Mouse (Mus musculus) heart, adult 2 months (tissue): ENCODE measurements around the gene Maml1.

ENCODE experiments used
- CTCF ChIP-seq: fragments of 200-600 bp; IDR thresholded peaks from 2 replicates; pipeline ENCODE4 v1.8.1; 2022; ENCODE audit warnings: antibody characterized with exemption, mild to moderate bottlenecking, moderate library complexity
- EP300 ChIP-seq: fragments of 200-500 bp; IDR thresholded peaks from 2 replicates; pipeline ENCODE4 v1.6.1; 2011; ENCODE audit warnings: low read depth, low read length, control low read depth; ENCODE audit not compliant: insufficient read depth

DNA sequence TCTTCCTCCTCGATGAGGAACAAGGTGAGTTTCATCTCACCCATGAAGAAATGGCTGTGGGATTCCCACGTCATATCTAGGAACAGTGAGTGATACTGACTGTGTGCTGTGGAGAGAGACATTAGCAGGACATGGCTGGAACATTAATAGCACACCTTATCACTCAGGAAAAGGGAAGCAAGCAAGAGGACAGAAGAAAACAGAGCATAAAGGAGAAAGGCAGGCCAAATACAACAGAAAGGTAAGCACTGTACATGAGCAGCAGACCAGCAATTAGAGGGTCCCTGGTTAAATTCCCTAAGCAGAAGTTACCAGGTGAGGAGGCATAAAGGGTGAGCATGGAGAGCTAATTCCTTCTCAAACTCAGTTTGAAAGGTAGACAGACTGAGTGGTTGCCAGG is 17.0 kb downstream of the Maml1 start:
- TF ChIP-seq EP300 (no peak), CTCF (no peak)
